Mouse (Mus musculus) lung, adult 2 months (tissue): Measurements from ENCODE around the gene Epha3. TPM values are rescaled to one million over a fixed set of nuclear protein-coding genes. Genes with fewer than 3 reads are reported as not detected.

Experiments used
- DNase-seq: peaks from one replicate; pipeline ENCODE4 v3.0.0; 2022
- H3K4me1 ChIP-seq: fragments of 200-500 bp; 2 replicates; pipeline ENCODE4 v1.6.1; 2011; ENCODE audit warnings: low read length; ENCODE audit not compliant: control insufficient read depth, insufficient read depth
- H3K4me3 ChIP-seq: fragments of 200-500 bp; replicated peaks from 2 replicates; pipeline ENCODE3; 2011; ENCODE audit warnings: low read depth, mild to moderate bottlenecking, control low read depth, low read length; ENCODE audit errors: extremely low read depth
- CTCF ChIP-seq: fragments of 200-500 bp; IDR thresholded peaks from 2 replicates; pipeline ENCODE4 v1.5.1; 2011; ENCODE audit warnings: mild to moderate bottlenecking, low read length, control low read depth; ENCODE audit not compliant: insufficient read depth
- POLR2A ChIP-seq: fragments of 200-500 bp; IDR thresholded peaks from 2 replicates; pipeline ENCODE4 v1.6.1; 2011; ENCODE audit warnings: low read depth, mild to moderate bottlenecking, control low read depth, low read length, borderline replicate concordance; ENCODE audit errors: extremely low read depth
- WGBS: fragments of 180-500 bp; shearing (Covaris S2); methylation state at CpG from one replicate; pipeline ENCODE4 v1.1.7; 2018; 5-methylcytosine and 5-hydroxymethylcytosine counted together
- polyA plus RNA-seq: library from polyadenylated mRNA; depleted of rRNA; stranded (reverse); fragments of >200 nt; gene quantifications from 2 replicates; pipeline ENCODE4 v1.2.3, GENCODE M21; 2012

Gene Epha3
- polyA plus RNA-seq, 1 experiment, result 5.4 TPM

GRCm38 (mm10) chr16:63566106-63566836, 297.7 kb downstream of the Epha3 start:
- TF ChIP-seq POLR2A (no peak), CTCF (no peak)
- 64% methylated on average over 17 of the region's 17 CpGs for WGBS
- Histone ChIP-seq H3K4me3 (no peak overlapping the region), H3K4me1 (no peaks in the 10 kb centered on the region)
- no peak for DNase-seq

- 71% methylated on average over 6 of the region's 6 CpGs for WGBS
- TF ChIP-seq POLR2A (no peak), CTCF (no peak)
Observed at GRCm38 (mm10) chr16:63556410-63557146, 307.4 kb downstream of the Epha3 start.

GRCm38 (mm10) chr16:63552531-63552930, 311.4 kb downstream of the Epha3 start:
- TF ChIP-seq CTCF (no peak), POLR2A (no peak)
- no peak for DNase-seq
- Histone ChIP-seq H3K4me1 (no peaks in the 10 kb centered on the region), H3K4me3 (no peak overlapping the region)
- 86% methylated on average over 7 of the region's 7 CpGs for WGBS

More at GRCm38 (mm10) chr16:63556410-63557146, 307.4 kb downstream of the Epha3 start:
- H3K4me1 ChIP-seq, result no peaks in the 10 kb centered on the region
- DNase-seq, result no peak
- no peak overlapping the region for H3K4me3 ChIP-seq

GRCm38 (mm10) chr16:63539489-63539888, 324.5 kb downstream of the Epha3 start:
- TF ChIP-seq CTCF (no peak), POLR2A (no peak)
- no peak overlapping the region for H3K4me3 ChIP-seq

DNA sequence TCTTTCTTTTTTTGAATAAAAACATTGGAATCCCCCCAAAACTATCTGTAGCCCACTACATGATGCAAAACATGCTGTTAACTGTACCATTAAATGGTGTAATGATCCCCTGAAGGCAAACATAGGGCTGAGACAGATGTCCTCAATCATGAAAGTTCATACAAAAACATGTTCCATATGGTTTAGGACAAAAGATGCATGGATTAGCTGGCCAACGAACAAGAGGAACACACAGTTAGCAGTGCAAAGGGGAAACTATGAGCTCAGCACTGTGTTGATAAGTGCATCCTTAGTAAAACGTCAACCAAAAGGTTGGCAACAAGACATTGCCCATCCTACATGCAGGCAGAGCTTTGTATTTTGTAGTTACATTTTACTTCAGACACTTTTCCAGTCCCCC, 335.2 kb downstream of the Epha3 start:
- no peak for TF ChIP-seq CTCF
- TF ChIP-seq POLR2A, result no peak
- Histone ChIP-seq H3K4me1 (no peaks in the 10 kb centered on the region), H3K4me3 (no peak overlapping the region)
- 58% methylated on average over 2 of the region's 2 CpGs for WGBS
- DNase-seq, result no peak

More at GRCm38 (mm10) chr16:63539489-63539888, 324.5 kb downstream of the Epha3 start:
- no peak for DNase-seq
- H3K4me1 ChIP-seq, result no peaks in the 10 kb centered on the region

DNA sequence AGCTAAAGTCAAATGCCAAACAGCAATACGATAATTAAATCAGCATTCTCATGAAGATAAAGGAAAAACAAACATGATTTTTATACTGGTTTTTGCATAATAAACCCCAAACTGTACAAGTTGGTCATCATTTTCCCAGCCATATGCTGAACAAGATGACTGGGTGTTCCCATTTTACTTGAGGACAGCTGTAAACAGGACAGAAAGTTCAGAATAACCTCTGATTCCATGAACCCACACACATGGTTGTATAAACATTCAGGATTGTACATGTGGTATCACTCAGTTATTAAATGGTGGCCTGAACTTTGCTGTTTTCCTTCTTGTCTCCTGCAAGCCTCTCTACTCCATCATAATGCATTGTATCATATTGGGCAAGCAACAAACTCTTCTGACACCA, 346.3 kb downstream of the Epha3 start:
- WGBS, result 67% methylated on average over 1 of the region's 1 CpGs
- no peak overlapping the region for H3K4me3 ChIP-seq
- no peaks in the 10 kb centered on the region for H3K4me1 ChIP-seq
- no peak for DNase-seq
- TF ChIP-seq POLR2A (no peak), CTCF (no peak)

GRCm38 (mm10) chr16:63510069-63510468, 353.9 kb downstream of the Epha3 start:
- Histone ChIP-seq H3K4me3 (no peak overlapping the region), H3K4me1 (no peaks in the 10 kb centered on the region)
- no peak for DNase-seq
- WGBS, result 42% methylated on average over 2 of the region's 2 CpGs
- no peak for TF ChIP-seq CTCF
- no peak for TF ChIP-seq POLR2A

GRCm38 (mm10) chr16:63506437-63506836, 357.5 kb downstream of the Epha3 start:
- TF ChIP-seq CTCF, result no peak
- TF ChIP-seq POLR2A, result no peak
- H3K4me3 ChIP-seq, result no peak overlapping the region
- WGBS, result 56% methylated on average over 2 of the region's 2 CpGs
- no peak for DNase-seq
- no peaks in the 10 kb centered on the region for H3K4me1 ChIP-seq

- Histone ChIP-seq H3K4me1 (no peaks in the 10 kb centered on the region), H3K4me3 (no peak overlapping the region)
- DNase-seq, result no peak
- 85% methylated on average over 6 of the region's 6 CpGs for WGBS
- TF ChIP-seq POLR2A (no peak), CTCF (no peak)
Observed at GRCm38 (mm10) chr16:63501456-63501855, 362.5 kb downstream of the Epha3 start.
